ENCODE assay signal across 11 mouse cellular contexts in the genomic region with DNA sequence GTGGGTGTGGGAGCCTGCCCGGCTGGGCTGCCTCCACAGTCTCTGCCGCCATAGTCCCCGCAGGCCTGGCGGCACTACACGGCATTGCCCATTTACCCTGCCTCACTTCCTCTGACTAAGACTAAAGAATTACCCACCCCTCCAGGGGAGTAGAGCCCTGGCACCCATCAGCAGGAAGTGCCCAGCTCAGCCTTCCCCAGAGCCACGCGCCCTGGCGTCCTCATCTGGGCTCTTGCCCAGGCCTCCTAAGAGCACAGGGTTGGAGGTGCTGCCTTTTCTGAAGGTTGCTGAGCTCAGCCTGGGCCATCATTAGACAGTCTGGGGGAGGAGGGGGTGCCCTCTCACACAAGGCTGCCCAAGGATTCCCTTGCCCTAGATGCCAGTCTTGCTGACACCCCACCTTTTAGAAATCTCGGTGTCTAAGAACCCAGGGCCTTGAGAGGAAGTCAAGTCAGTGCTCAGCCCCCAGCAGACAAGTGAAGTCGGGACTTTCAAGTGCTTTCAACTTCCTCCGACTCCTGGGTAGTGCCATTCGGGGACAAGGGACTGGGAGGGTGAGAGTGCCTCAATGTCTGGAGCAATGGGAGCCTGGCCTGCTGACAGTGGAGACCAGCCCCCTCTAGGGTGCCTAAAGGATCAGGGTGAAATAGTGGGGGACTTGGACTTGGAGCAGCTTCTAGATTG. TPM values are rescaled to one million over a fixed set of nuclear protein-coding genes. Genes with fewer than 3 reads are reported as not detected.
DNase-seq lines count a peak whose midpoint lies in the region; ATAC-seq and TF ChIP-seq lines count a peak whose summit lies in the region.
"Had no signal": no experiment of that assay in that cellular context is flagged by ENCODE, and none has a peak within 500 bp of the region (broad histone marks: within the 10 kb centered on the region; RNA-seq: fewer than 3 reads in every experiment).

No protein-coding gene starts in this region.

- peak; percentile 69 for DNase-seq in gastrocnemius, adult 18-20 months (ENCODE audit: low spot score)
- no peak for DNase-seq in gastrocnemius, postnatal 4 days (ENCODE audit: low spot score in 2 of 2)
- no peak for DNase-seq in spleen, adult 2 months (ENCODE audit: low read depth in 1 of 2, low spot score in 2 of 2)
- no peak for DNase-seq in spleen, adult 12 weeks (ENCODE audit: low spot score)
- peak; percentile 53 for DNase-seq in splenic B cell, adult 2 months (ENCODE audit: low read depth, low spot score)
- DNase-seq in layer of hippocampus, adult 9-11 months = no peak
- DNase-seq in embryo, embryonic 10 days (ENCODE audit: low spot score) = no peak
- DNase-seq: right cerebral cortex, postnatal 25 days had no signal

- no peaks in the 10 kb centered on the region for H3K27me3 ChIP-seq in spleen, adult 2 months (ENCODE audit: control insufficient read depth, insufficient read depth, low read length)
- H3K27me3 ChIP-seq in splenic B cell, adult 2 months (ENCODE audit: control insufficient read depth, insufficient read depth, low read length, poor library complexity, severe bottlenecking) = no peaks in the 10 kb centered on the region
- H3K27me3 ChIP-seq: limb, embryonic 13.5 days had no signal

- 21% methylated on average over 12 of the region's 12 CpGs for WGBS in spleen, adult 2 months

- peak overlapping the region; percentile 64 for H3K27ac ChIP-seq in spleen, adult 2 months (ENCODE audit: insufficient read depth, low read length)
- H3K27ac ChIP-seq: limb, embryonic 13.5 days had no signal

- H3K4me3 ChIP-seq in spleen, adult 2 months (ENCODE audit: extremely low read depth, insufficient read depth, insufficient read length) = no peak overlapping the region
- H3K4me3 ChIP-seq: limb, embryonic 13.5 days had no signal

- peaks cover 16% of the 10 kb centered on the region; the same call in 1 of the 2 replicates for H3K4me1 ChIP-seq in spleen, adult 2 months (ENCODE audit: control insufficient read depth, insufficient read depth, insufficient read length)

- no peaks in the 10 kb centered on the region for H3K36me3 ChIP-seq in spleen, adult 2 months (ENCODE audit: control insufficient read depth, insufficient read depth, low read length)
- H3K36me3 ChIP-seq in splenic B cell, adult 2 months (ENCODE audit: control insufficient read depth, insufficient read depth, low read length, poor library complexity, severe bottlenecking) = no peaks in the 10 kb centered on the region
- H3K36me3 ChIP-seq: G1E; limb, embryonic 13.5 days had no signal

- peak; percentile 78 for ATAC-seq in granulocyte monocyte progenitor cell, adult 5-6 weeks (replicated peaks; ENCODE audit: poor library complexity, severe bottlenecking)

- no peak for TF ChIP-seq CTCF in spleen, adult 2 months (IDR thresholded peaks at IDR 0.05; ENCODE audit: extremely low read depth, insufficient read depth, insufficient read length, insufficient replicate concordance)

- TF ChIP-seq POLR2A in spleen, adult 2 months (IDR thresholded peaks at IDR 0.05; ENCODE audit: low read depth, low read length) = no peak

RNA-seq across cellular contexts. Expression of a gene that starts 17.9 kb away (rescaled TPM):
- total RNA-seq in gastrocnemius, adult 18-20 months (2021) = 10 to 100 TPM; 15.3 to 27.6 TPM
- 10 to 100 TPM; 23.9 to 25.5 TPM for total RNA-seq in gastrocnemius, postnatal 4 days (2021)
- polyA plus RNA-seq in spleen, adult 2 months (2012; rRNA removed) = 73.1 and 93.2 TPM in 2 replicates
- total RNA-seq in granulocyte monocyte progenitor cell, adult 5-6 weeks (2014; fragmentation: Nextera tagmentation) = 44.7 and 46.2 TPM in 2 replicates
- total RNA-seq in granulocyte monocyte progenitor cell, adult 5-6 weeks (2017) = 13.0 and 14.0 TPM in 2 replicates

RNA-seq across cellular contexts. Expression of a gene that starts 42.9 kb away (rescaled TPM):
- 100 to 1,000 TPM; 280 to 298 TPM for total RNA-seq in gastrocnemius, adult 18-20 months (2021)
- 100 to 1,000 TPM; 526 to 599 TPM for total RNA-seq in gastrocnemius, postnatal 4 days (2021)
- 365 and 397 TPM in 2 replicates for polyA plus RNA-seq in spleen, adult 2 months (2012; rRNA removed)
- 2,290 and 2,982 TPM in 2 replicates for total RNA-seq in granulocyte monocyte progenitor cell, adult 5-6 weeks (2014; fragmentation: Nextera tagmentation)
- 1,520 and 1,547 TPM in 2 replicates for total RNA-seq in granulocyte monocyte progenitor cell, adult 5-6 weeks (2017)

RNA-seq across cellular contexts. Expression of a gene that starts 51.8 kb away (rescaled TPM):
- total RNA-seq in gastrocnemius, adult 18-20 months (2021) = 10 to 100 TPM; 10.0 to 13.0 TPM
- 10 to 100 TPM; 13.4 to 13.5 TPM for total RNA-seq in gastrocnemius, postnatal 4 days (2021)
- polyA plus RNA-seq in spleen, adult 2 months (2012; rRNA removed) = 7.7 and 9.2 TPM in 2 replicates
- 35.0 and 41.7 TPM in 2 replicates for total RNA-seq in granulocyte monocyte progenitor cell, adult 5-6 weeks (2014; fragmentation: Nextera tagmentation)
- total RNA-seq in granulocyte monocyte progenitor cell, adult 5-6 weeks (2017) = 34.2 and 54.3 TPM in 2 replicates

Comparison
In these comparisons a context has a peak if more than half of its experiments do, and no peak if none do; other contexts are left out.
1. DNase-seq: peak in gastrocnemius, adult 18-20 months (single experiment) and splenic B cell, adult 2 months (single experiment); none in gastrocnemius, postnatal 4 days (0 of 2), spleen, adult 2 months (0 of 2), spleen, adult 12 weeks (single experiment), layer of hippocampus, adult 9-11 months (single experiment) and embryo, embryonic 10 days (single experiment).